Mouse (Mus musculus): ENCODE measurements around the gene Gm49405. TPM values are rescaled to one million over a fixed set of nuclear protein-coding genes. Genes with fewer than 3 reads are reported as not detected.
A peak's percentile ranks its signal among the peaks of the same experiment; 100 is the strongest.
"Not testable (repeated sequence)": the region's sequence is repeated elsewhere in the genome, so short reads cannot be mapped to it uniquely, and the experiment has no call there.

Gene Gm49405
- polyA plus RNA-seq, 1 experiment = 1.3 TPM

- Histone ChIP-seq H3K27ac (ENCODE audit: insufficient read depth, low read depth, low read length) (no peak within 1 kb of the TSS), H3K4me3 (ENCODE audit: insufficient read depth, low read length) (no peak within 1 kb of the TSS), H3K4me1 (ENCODE audit: control insufficient read depth, insufficient read depth, low read length) (0 out of 2 replicates have a peak, but pooled peaks cover 4% of the 10 kb centered on the region)
- TF ChIP-seq POLR2A (IDR thresholded peaks at IDR 0.05; ENCODE audit: borderline replicate concordance, low read depth, low read length) (no peak), CTCF (IDR thresholded peaks at IDR 0.05; ENCODE audit: low read depth, low read length) (no peak)
Measured at GRCm38 (mm10) chr19:4045966-4046865, 45.8 kb downstream of the Gm49405 start, which contains the start of gene Gstp2. Gstp2 (minus strand) TSS chr19:4046023.

GRCm38 (mm10) chr19:4046866-4047254 is 46.4 kb downstream of the Gm49405 start:
- no peak for TF ChIP-seq CTCF (IDR thresholded peaks at IDR 0.05; ENCODE audit: low read depth, low read length)
- no peak for TF ChIP-seq POLR2A (IDR thresholded peaks at IDR 0.05; ENCODE audit: borderline replicate concordance, low read depth, low read length)
- Histone ChIP-seq H3K27ac (ENCODE audit: insufficient read depth, low read depth, low read length) (no peak overlapping the region), H3K4me1 (ENCODE audit: control insufficient read depth, insufficient read depth, low read length) (0 out of 2 replicates have a peak, but pooled peaks cover 4% of the 10 kb centered on the region)

GRCm38 (mm10) chr19:4047859-4048258 is 47.4 kb downstream of the Gm49405 start:
- no peak overlapping the region for H3K4me3 ChIP-seq (ENCODE audit: insufficient read depth, low read length)
- 0 out of 2 replicates have a peak, but pooled peaks cover 4% of the 10 kb centered on the region for H3K4me1 ChIP-seq (ENCODE audit: control insufficient read depth, insufficient read depth, low read length)
- no peak overlapping the region for H3K27ac ChIP-seq (ENCODE audit: insufficient read depth, low read depth, low read length)
- peak; percentile 72 for TF ChIP-seq CTCF (IDR thresholded peaks at IDR 0.05; ENCODE audit: low read depth, low read length)
- TF ChIP-seq POLR2A (IDR thresholded peaks at IDR 0.05; ENCODE audit: borderline replicate concordance, low read depth, low read length) = no peak

More at GRCm38 (mm10) chr19:4046866-4047254, 46.4 kb downstream of the Gm49405 start:
- no peak overlapping the region for H3K4me3 ChIP-seq (ENCODE audit: insufficient read depth, low read length)

GRCm38 (mm10) chr19:4049069-4049468 is 48.6 kb downstream of the Gm49405 start:
- H3K4me1 ChIP-seq (ENCODE audit: control insufficient read depth, insufficient read depth, low read length); H3K4me3 ChIP-seq (ENCODE audit: insufficient read depth, low read length); H3K27ac ChIP-seq (ENCODE audit: insufficient read depth, low read depth, low read length): not testable (repeated sequence)

- Histone ChIP-seq H3K27ac (ENCODE audit: insufficient read depth, low read depth, low read length) (no peak overlapping the region), H3K4me1 (ENCODE audit: control insufficient read depth, insufficient read depth, low read length) (0 out of 2 replicates have a peak, but pooled peaks cover 2% of the 10 kb centered on the region), H3K4me3 (ENCODE audit: insufficient read depth, low read length) (no peak overlapping the region)
- TF ChIP-seq POLR2A (IDR thresholded peaks at IDR 0.05; ENCODE audit: borderline replicate concordance, low read depth, low read length) (no peak), CTCF (IDR thresholded peaks at IDR 0.05; ENCODE audit: low read depth, low read length) (no peak)
Measured at GRCm38 (mm10) chr19:4051016-4051415, 50.6 kb downstream of the Gm49405 start.

- Histone ChIP-seq H3K4me3 (ENCODE audit: insufficient read depth, low read length) (no peak overlapping the region), H3K4me1 (ENCODE audit: control insufficient read depth, insufficient read depth, low read length) (no peaks in the 10 kb centered on the region), H3K27ac (ENCODE audit: insufficient read depth, low read depth, low read length) (no peak overlapping the region)
- no peak for TF ChIP-seq POLR2A (IDR thresholded peaks at IDR 0.05; ENCODE audit: borderline replicate concordance, low read depth, low read length)
- peak; percentile 96 for TF ChIP-seq CTCF (IDR thresholded peaks at IDR 0.05; ENCODE audit: low read depth, low read length)
Measured at GRCm38 (mm10) chr19:4051741-4052515, 51.5 kb downstream of the Gm49405 start.

- no peak overlapping the region for H3K27ac ChIP-seq (ENCODE audit: insufficient read depth, low read depth, low read length)
- TF ChIP-seq CTCF (IDR thresholded peaks at IDR 0.05; ENCODE audit: low read depth, low read length) (no peak), POLR2A (IDR thresholded peaks at IDR 0.05; ENCODE audit: borderline replicate concordance, low read depth, low read length) (no peak)
- H3K4me1 ChIP-seq (ENCODE audit: control insufficient read depth, insufficient read depth, low read length) = no peaks in the 10 kb centered on the region
- no peak overlapping the region for H3K4me3 ChIP-seq (ENCODE audit: insufficient read depth, low read length)
Measured at GRCm38 (mm10) chr19:4052516-4053030, 52.1 kb downstream of the Gm49405 start.

- Histone ChIP-seq H3K4me3 (ENCODE audit: insufficient read depth, low read length) (no peak overlapping the region), H3K4me1 (ENCODE audit: control insufficient read depth, insufficient read depth, low read length) (no peaks in the 10 kb centered on the region), H3K27ac (ENCODE audit: insufficient read depth, low read depth, low read length) (no peak overlapping the region)
- TF ChIP-seq POLR2A (IDR thresholded peaks at IDR 0.05; ENCODE audit: borderline replicate concordance, low read depth, low read length) = no peak
Measured at GRCm38 (mm10) chr19:4054613-4055012, 54.2 kb downstream of the Gm49405 start.

Other genes with a start within 250 kb of the Gm49405 start
- gene Kmt5b, start 233.2 kb upstream of the Gm49405 start, polyA plus RNA-seq (2012; ENCODE audit: insufficient read depth, insufficient read length, missing spikeins) = 34.6 and 35.1 TPM in 2 replicates
- gene Chka, start 148.9 kb upstream of the Gm49405 start, polyA plus RNA-seq (2012; ENCODE audit: insufficient read depth, insufficient read length, missing spikeins) = 22.0 and 22.5 TPM in 2 replicates
- gene Tcirg1, start 93.5 kb upstream of the Gm49405 start, polyA plus RNA-seq (2012; ENCODE audit: insufficient read depth, insufficient read length, missing spikeins) = 488 and 518 TPM in 2 replicates
- gene Ndufs8, start 87.9 kb upstream of the Gm49405 start, polyA plus RNA-seq (2012; ENCODE audit: insufficient read depth, insufficient read length, missing spikeins) = 80.5 and 85.1 TPM in 2 replicates
- 83.9 and 85.6 TPM in 2 replicates for gene Aldh3b1, start 70.8 kb upstream of the Gm49405 start, polyA plus RNA-seq (2012; ENCODE audit: insufficient read depth, insufficient read length, missing spikeins)
- gene Unc93b1, start 65.4 kb upstream of the Gm49405 start, polyA plus RNA-seq (2012; ENCODE audit: insufficient read depth, insufficient read length, missing spikeins) = 1,272 and 1,428 TPM in 2 replicates
- not detected in 2 replicates for gene Aldh3b3, start 42.0 kb upstream of the Gm49405 start, polyA plus RNA-seq (2012; ENCODE audit: insufficient read depth, insufficient read length, missing spikeins)
- not detected in 2 replicates for gene Aldh3b2, start 28.3 kb upstream of the Gm49405 start, polyA plus RNA-seq (2012; ENCODE audit: insufficient read depth, insufficient read length, missing spikeins)
- gene Acy3, start 14.1 kb upstream of the Gm49405 start, polyA plus RNA-seq (2012; ENCODE audit: insufficient read depth, insufficient read length, missing spikeins) = 1.1 TPM in 1 of 2 replicates, not detected in the other
- not detected in 2 replicates for gene Tbx10, start 7.9 kb upstream of the Gm49405 start, polyA plus RNA-seq (2012; ENCODE audit: insufficient read depth, insufficient read length, missing spikeins)
- 7.0 and 9.9 TPM in 2 replicates for gene Nudt8, start within 50 bp of the Gm49405 start, polyA plus RNA-seq (2012; ENCODE audit: insufficient read depth, insufficient read length, missing spikeins)
- 1.4 and 3.4 TPM in 2 replicates for gene Doc2g, start 2.7 kb downstream of the Gm49405 start, polyA plus RNA-seq (2012; ENCODE audit: insufficient read depth, insufficient read length, missing spikeins)
- gene Ndufv1, start 12.2 kb downstream of the Gm49405 start, polyA plus RNA-seq (2012; ENCODE audit: insufficient read depth, insufficient read length, missing spikeins) = 62.3 TPM in 2 replicates
- gene Gstp1, start 37.4 kb downstream of the Gm49405 start, polyA plus RNA-seq (2012; ENCODE audit: insufficient read depth, insufficient read length, missing spikeins) = 103 and 118 TPM in 2 replicates
- gene Gstp2, start 45.4 kb downstream of the Gm49405 start, polyA plus RNA-seq (2012; ENCODE audit: insufficient read depth, insufficient read length, missing spikeins) = 2.6 TPM in 1 of 2 replicates, not detected in the other
- not detected in 2 replicates for gene Gstp3, start 58.9 kb downstream of the Gm49405 start, polyA plus RNA-seq (2012; ENCODE audit: insufficient read depth, insufficient read length, missing spikeins)
- gene Cabp2, start 81.0 kb downstream of the Gm49405 start, polyA plus RNA-seq (2012; ENCODE audit: insufficient read depth, insufficient read length, missing spikeins) = not detected in 2 replicates
- 98.0 and 98.3 TPM in 2 replicates for gene Cdk2ap2, start 96.6 kb downstream of the Gm49405 start, polyA plus RNA-seq (2012; ENCODE audit: insufficient read depth, insufficient read length, missing spikeins)
- gene Pitpnm1, start 99.4 kb downstream of the Gm49405 start, polyA plus RNA-seq (2012; ENCODE audit: insufficient read depth, insufficient read length, missing spikeins) = 72.3 and 86.7 TPM in 2 replicates
- 75.1 and 75.6 TPM in 2 replicates for gene Aip, start 125.2 kb downstream of the Gm49405 start, polyA plus RNA-seq (2012; ENCODE audit: insufficient read depth, insufficient read length, missing spikeins)
- not detected in 2 replicates for gene Gpr152, start 139.2 kb downstream of the Gm49405 start, polyA plus RNA-seq (2012; ENCODE audit: insufficient read depth, insufficient read length, missing spikeins)
- gene Cabp4, start 143.4 kb downstream of the Gm49405 start, polyA plus RNA-seq (2012; ENCODE audit: insufficient read depth, insufficient read length, missing spikeins) = not detected in 2 replicates
- gene Coro1b, start 148.0 kb downstream of the Gm49405 start, polyA plus RNA-seq (2012; ENCODE audit: insufficient read depth, insufficient read length, missing spikeins) = 276 and 314 TPM in 2 replicates
- 0.87 and 2.3 TPM in 2 replicates for gene Ptprcap, start 153.0 kb downstream of the Gm49405 start, polyA plus RNA-seq (2012; ENCODE audit: insufficient read depth, insufficient read length, missing spikeins)
- gene Rps6kb2, start 162.7 kb downstream of the Gm49405 start, polyA plus RNA-seq (2012; ENCODE audit: insufficient read depth, insufficient read length, missing spikeins) = 32.3 and 39.5 TPM in 2 replicates
- 0.68 and 1.1 TPM in 2 replicates for gene Carns1, start 174.9 kb downstream of the Gm49405 start, polyA plus RNA-seq (2012; ENCODE audit: insufficient read depth, insufficient read length, missing spikeins)
- gene Tbc1d10c, start 190.7 kb downstream of the Gm49405 start, polyA plus RNA-seq (2012; ENCODE audit: insufficient read depth, insufficient read length, missing spikeins) = 0.77 and 0.83 TPM in 2 replicates
- gene Ppp1ca, start 191.4 kb downstream of the Gm49405 start, polyA plus RNA-seq (2012; ENCODE audit: insufficient read depth, insufficient read length, missing spikeins) = 299 and 331 TPM in 2 replicates
- gene Rad9a, start 201.0 kb downstream of the Gm49405 start, polyA plus RNA-seq (2012; ENCODE audit: insufficient read depth, insufficient read length, missing spikeins) = 25.1 and 27.2 TPM in 2 replicates
- 0.40 and 0.56 TPM in 2 replicates for gene Clcf1, start 213.6 kb downstream of the Gm49405 start, polyA plus RNA-seq (2012; ENCODE audit: insufficient read depth, insufficient read length, missing spikeins)
- gene AC109138.7, start 213.7 kb downstream of the Gm49405 start, polyA plus RNA-seq (2012; ENCODE audit: insufficient read depth, insufficient read length, missing spikeins) = not detected in 2 replicates
- 77.5 and 93.5 TPM in 2 replicates for gene Pold4, start 231.3 kb downstream of the Gm49405 start, polyA plus RNA-seq (2012; ENCODE audit: insufficient read depth, insufficient read length, missing spikeins)

Data from bone marrow macrophage, adult 2 months (primary cell).